Mouse (Mus musculus) adrenal gland, postnatal 14 days (tissue): Measurements from ENCODE around the gene Hoxa3. TPM values are rescaled to one million over a fixed set of nuclear protein-coding genes. Genes with fewer than 3 reads are reported as not detected.

Source experiments
- DNase-seq: peaks from one replicate; pipeline ENCODE4 v3.0.0; 2021; ENCODE audit warnings: mixed read lengths
- total RNA-seq: library from RNA; stranded (reverse); gene quantifications from 2 replicates; pipeline ENCODE4 v1.2.3, GENCODE M21; 2021

The Hoxa3 gene
- total RNA-seq, 1 experiment from 2014 or later: 6.9 TPM

- DNase-seq: no peak
Measured at GRCm38 (mm10) chr6:52183311-52184080, 29.6 kb downstream of the Hoxa3 start.

- DNase-seq: no peak
Measured at GRCm38 (mm10) chr6:52182793-52183192, 30.3 kb downstream of the Hoxa3 start.

GRCm38 (mm10) chr6:52182030-52182429 is 31.1 kb downstream of the Hoxa3 start:
- no peak for DNase-seq

- DNase-seq: no peak
Measured at GRCm38 (mm10) chr6:52180726-52181125, 32.4 kb downstream of the Hoxa3 start.

- DNase-seq: no peak
Measured at GRCm38 (mm10) chr6:52180213-52180710, 32.9 kb downstream of the Hoxa3 start.

GRCm38 (mm10) chr6:52179690-52180089 is 33.4 kb downstream of the Hoxa3 start:
- peak; percentile 16 for DNase-seq

- DNase-seq: no peak
Measured at GRCm38 (mm10) chr6:52178918-52179665, 34.0 kb downstream of the Hoxa3 start.

- DNase-seq: no peak
Measured at GRCm38 (mm10) chr6:52177806-52178205, 35.3 kb downstream of the Hoxa3 start.

- DNase-seq: peak; percentile 48
Measured at GRCm38 (mm10) chr6:52177061-52177735, 35.9 kb downstream of the Hoxa3 start, which contains the start of gene 5730596B20Rik. Gene 5730596B20Rik (plus strand): TSS chr6:52177498.

- DNase-seq: no peak
Measured at GRCm38 (mm10) chr6:52176391-52176790, 36.7 kb downstream of the Hoxa3 start.

- DNase-seq: peak; percentile 78
Measured at GRCm38 (mm10) chr6:52175864-52176263, 37.3 kb downstream of the Hoxa3 start.

- peak; percentile 59 for DNase-seq
Measured at GRCm38 (mm10) chr6:52174968-52175751, 38.0 kb downstream of the Hoxa3 start.

- no peak for DNase-seq
Measured at GRCm38 (mm10) chr6:52173648-52174047, 39.5 kb downstream of the Hoxa3 start.

GRCm38 (mm10) chr6:52172501-52172900 is 40.6 kb downstream of the Hoxa3 start:
- peak; percentile 97 for DNase-seq

GRCm38 (mm10) chr6:52171938-52172337 is 41.2 kb downstream of the Hoxa3 start:
- no peak for DNase-seq

GRCm38 (mm10) chr6:52171331-52171730 is 41.8 kb downstream of the Hoxa3 start:
- no peak for DNase-seq

GRCm38 (mm10) chr6:52170898-52171223 is 42.3 kb downstream of the Hoxa3 start:
- DNase-seq: no peak

GRCm38 (mm10) chr6:52170166-52170897 is 42.8 kb downstream of the Hoxa3 start:
- DNase-seq: peak; percentile 61

- DNase-seq: no peak
Measured at GRCm38 (mm10) chr6:52169499-52170165, 43.5 kb downstream of the Hoxa3 start.

- DNase-seq: peak; percentile 62
Measured at GRCm38 (mm10) chr6:52168191-52169055, 44.7 kb downstream of the Hoxa3 start.
